Mouse (Mus musculus) B cell, adult 62 days (primary cell): ENCODE data around the gene Cep295. TPM values are rescaled to one million over a fixed set of nuclear protein-coding genes. Genes with fewer than 3 reads are reported as not detected.

ENCODE experiments used
- total RNA-seq: library from RNA; stranded (reverse); gene quantifications from 4 replicates; pipeline ENCODE4 v1.2.4, GENCODE M21; 2023

The Cep295 gene
- total RNA-seq, result 50.6 to 53.3 TPM (median 52.0 TPM) in 4 replicates

DNA sequence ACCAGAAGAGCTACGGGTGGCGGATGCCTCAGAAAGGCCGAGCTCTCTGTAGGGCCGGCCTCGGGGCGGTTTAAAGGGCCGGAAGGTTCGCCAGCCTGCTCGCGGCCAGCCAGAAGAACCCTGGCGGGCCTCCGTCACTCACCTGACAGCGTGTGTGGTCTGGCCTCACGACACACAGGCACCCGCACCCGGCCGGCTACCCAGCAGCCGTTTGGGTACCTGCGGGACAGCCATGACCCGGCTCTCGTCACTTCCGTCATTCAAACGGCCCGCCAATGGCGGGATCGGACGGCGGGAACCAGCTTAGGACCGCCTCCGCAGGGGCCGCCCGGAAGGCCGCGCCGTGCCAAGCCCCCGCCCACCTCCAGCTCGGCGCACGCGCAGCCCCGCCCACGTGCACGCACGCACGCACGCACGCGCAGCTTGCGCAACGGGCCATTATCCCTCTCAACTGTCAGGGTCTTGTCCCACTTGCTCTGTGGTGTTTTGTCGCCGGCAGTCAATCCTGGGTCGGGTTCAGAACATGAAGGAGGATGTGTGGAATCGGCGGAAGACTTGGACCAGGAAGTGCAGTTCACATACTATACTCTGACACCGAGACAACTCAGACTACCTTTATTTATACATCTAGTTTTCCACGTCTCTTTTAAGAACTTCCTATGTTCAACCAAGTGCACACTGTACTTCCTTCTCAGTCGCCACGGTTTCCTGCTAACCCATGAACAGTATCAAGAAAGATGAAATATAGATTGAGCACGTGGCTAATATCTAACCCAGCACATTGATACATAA lies at the start of gene Cep295:
Cep295 (minus strand) TSS at position 305 of the 792 bp plus-strand sequence.

GRCm38 (mm10) chr9:15306398-15307119 lies 51.0 kb downstream of the Cep295 start, which contains the start of gene 4931406C07Rik:
TSS of gene 4931406C07Rik (minus strand) at chr9:15306448.

DNA sequence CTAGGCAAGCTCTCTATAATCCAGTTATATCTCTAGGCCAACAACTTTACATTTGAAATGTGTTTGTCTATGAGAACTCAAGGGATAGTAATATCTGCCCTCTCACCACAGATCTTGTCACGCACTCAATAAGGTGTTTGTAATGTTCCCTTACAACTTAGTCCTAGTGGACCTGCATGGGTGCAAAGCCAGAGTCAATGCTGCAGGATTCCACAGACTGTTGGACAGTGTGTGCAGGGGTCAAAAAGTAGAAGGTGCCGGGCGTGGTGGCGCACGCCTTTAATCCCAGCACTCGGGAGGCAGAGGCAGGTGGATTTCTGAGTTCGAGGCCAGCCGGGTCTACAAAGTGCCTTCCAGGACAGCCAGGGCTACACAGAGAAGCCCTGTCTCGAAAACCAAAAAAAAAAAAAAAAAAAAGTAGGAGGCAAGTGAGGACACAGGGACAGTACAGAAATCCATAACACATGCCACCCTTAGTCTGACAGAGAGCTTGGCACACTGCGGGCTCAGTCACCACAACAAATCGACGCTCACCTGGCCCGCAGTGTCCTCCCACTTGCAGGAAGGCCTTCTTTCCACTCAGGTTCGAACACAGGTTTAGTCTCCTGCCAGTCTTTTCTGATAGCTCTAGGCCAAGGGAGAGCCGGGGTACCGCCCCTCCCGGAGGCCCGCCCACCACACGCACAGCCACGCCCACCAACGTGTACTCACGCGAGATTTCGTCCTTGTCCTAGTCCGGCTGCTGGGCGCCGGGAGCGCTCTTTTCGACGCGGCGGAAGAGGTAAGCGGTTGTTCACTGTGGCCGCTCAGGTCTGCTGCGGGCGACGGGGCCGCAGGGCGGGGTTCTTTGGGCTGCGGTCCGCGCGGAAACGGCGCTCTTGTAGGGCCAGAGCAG lies 51.8 kb downstream of the Cep295 start, which contains the start of gene Taf1d:
Taf1d (plus strand) TSS at position 712 of the 895 bp plus-strand sequence.

GRCm38 (mm10) chr9:15279649-15280490 lies 77.7 kb downstream of the Cep295 start, which contains the start of gene Med17:
TSS of gene Med17 (minus strand) at chr9:15279931.

Other genes with a start within 250 kb of the Cep295 start
- gene Hephl1, start 245.7 kb downstream of the Cep295 start, total RNA-seq, result not detected in 4 replicates
- not detected in 4 replicates for gene Vstm5, start 118.7 kb downstream of the Cep295 start, total RNA-seq
- 45.2 to 55.6 TPM (median 51.3 TPM) in 4 replicates for gene Med17, start 77.9 kb downstream of the Cep295 start, total RNA-seq
- gene Taf1d, start 51.6 kb downstream of the Cep295 start, total RNA-seq, result 281 to 309 TPM (median 297 TPM) in 4 replicates
- 5.4 to 8.6 TPM (median 5.9 TPM) in 4 replicates for gene 4931406C07Rik, start 51.3 kb downstream of the Cep295 start, total RNA-seq
- gene Smco4, start 135.6 kb upstream of the Cep295 start, total RNA-seq, result 9.2 to 14.9 TPM (median 12.6 TPM) in 4 replicates